Mouse (Mus musculus): Measurements from ENCODE around the gene Olfr364-ps1. TPM values are rescaled to one million over a fixed set of nuclear protein-coding genes. Genes with fewer than 3 reads are reported as not detected.

The Olfr364-ps1 gene
- polyA plus RNA-seq (2015; fragmentation: Nextera tagmentation; extraction: Ambion mirVana) = not detected in 2 replicates

DNA sequence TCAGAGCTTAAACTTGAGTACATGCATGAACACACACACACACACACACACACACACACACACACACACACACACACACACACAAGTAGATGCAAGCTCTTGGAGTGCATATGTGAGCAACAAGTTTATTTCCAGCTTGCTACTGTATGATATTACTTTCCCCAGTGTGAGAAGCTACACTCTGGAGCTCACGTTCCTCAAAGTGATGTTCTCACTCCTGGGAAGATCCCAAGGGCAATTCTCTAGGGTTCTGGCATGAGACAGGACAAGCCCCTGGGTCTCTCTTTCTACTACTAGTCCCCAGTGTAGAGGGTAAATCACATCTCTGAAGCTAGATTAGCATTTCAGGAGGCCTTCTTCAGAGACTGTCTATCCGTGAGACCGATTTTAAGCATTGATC lies at the start of gene Olfr364-ps1:
Gene Olfr364-ps1 (plus strand): TSS at position 301 of the 400 bp plus-strand sequence.
- Histone ChIP-seq H3K9ac (replicated peaks; ENCODE audit: low read length) (no peak within 1 kb of the TSS), H3K4me1 (ENCODE audit: insufficient read depth, low read length) (no peaks in the 10 kb centered on the region), H3K36me3 (ENCODE audit: insufficient read depth, low read length) (no peaks in the 10 kb centered on the region), H3K27me3 (ENCODE audit: insufficient read depth, low read length) (no peaks in the 10 kb centered on the region), H3K9me3 (ENCODE audit: low read length) (no peaks in the 10 kb centered on the region), H3K27ac (ENCODE audit: low read length) (no peak within 1 kb of the TSS), H3K4me2 (replicated peaks; ENCODE audit: low read depth, low read length) (no peak within 1 kb of the TSS), H3K4me3 (ENCODE audit: low read length) (no peak within 1 kb of the TSS)
- ATAC-seq (ENCODE audit: low FRiP score, low TSS enrichment) = no peak
- 77% methylated on average over 3 of the region's 3 CpGs for WGBS

- no peak within 1 kb of the TSS for H3K4me2 ChIP-seq (replicated peaks; ENCODE audit: low read depth, low read length)
- no peak within 1 kb of the TSS for H3K27ac ChIP-seq (ENCODE audit: low read length)
- H3K9ac ChIP-seq (replicated peaks; ENCODE audit: low read length) = no peak within 1 kb of the TSS
- H3K27me3 ChIP-seq (ENCODE audit: insufficient read depth, low read length) = no peaks in the 10 kb centered on the region
- WGBS = 81% methylated on average over 1 of the region's 1 CpGs
- no peak for ATAC-seq (ENCODE audit: low FRiP score, low TSS enrichment)
- no peaks in the 10 kb centered on the region for H3K9me3 ChIP-seq (ENCODE audit: low read length)
- no peaks in the 10 kb centered on the region for H3K36me3 ChIP-seq (ENCODE audit: insufficient read depth, low read length)
- no peaks in the 10 kb centered on the region for H3K4me1 ChIP-seq (ENCODE audit: insufficient read depth, low read length)
- H3K4me3 ChIP-seq (ENCODE audit: low read length) = no peak within 1 kb of the TSS
These were observed 21.3 kb upstream of the Olfr364-ps1 start, which contains the start of gene Olfr362 for GRCm38 (mm10) chr2:37117810-37118209. Gene Olfr362, minus strand, starts transcription at chr2:37117910.

GRCm38 (mm10) chr2:37187898-37188297 lies 48.8 kb downstream of the Olfr364-ps1 start, which contains the start of gene Olfr365:
Gene Olfr365, plus strand, starts transcription at chr2:37188198.
- peaks cover 9% of the 10 kb centered on the region; the same call in 1 of the 2 replicates for H3K9me3 ChIP-seq (ENCODE audit: low read length)
- 70% methylated on average over 3 of the region's 3 CpGs for WGBS
- H3K4me2 ChIP-seq (replicated peaks; ENCODE audit: low read depth, low read length) = no peak within 1 kb of the TSS
- H3K36me3 ChIP-seq (ENCODE audit: insufficient read depth, low read length) = no peaks in the 10 kb centered on the region
- no peak within 1 kb of the TSS for H3K9ac ChIP-seq (replicated peaks; ENCODE audit: low read length)
- no peak within 1 kb of the TSS for H3K27ac ChIP-seq (ENCODE audit: low read length)
- H3K4me3 ChIP-seq (ENCODE audit: low read length) = no peak within 1 kb of the TSS
- H3K27me3 ChIP-seq (ENCODE audit: insufficient read depth, low read length) = no peaks in the 10 kb centered on the region
- no peak for ATAC-seq (ENCODE audit: low FRiP score, low TSS enrichment)
- H3K4me1 ChIP-seq (ENCODE audit: insufficient read depth, low read length) = no peaks in the 10 kb centered on the region

Other genes starting within 250 kb of the Olfr364-ps1 start
- gene Olfr353, start 246.4 kb upstream of the Olfr364-ps1 start, polyA plus RNA-seq (2015; fragmentation: Nextera tagmentation; extraction: Ambion mirVana) = not detected in 2 replicates
- not detected in 2 replicates for gene Olfr354, start 233.6 kb upstream of the Olfr364-ps1 start, polyA plus RNA-seq (2015; fragmentation: Nextera tagmentation; extraction: Ambion mirVana)
- not detected in 2 replicates for gene Olfr355, start 210.4 kb upstream of the Olfr364-ps1 start, polyA plus RNA-seq (2015; fragmentation: Nextera tagmentation; extraction: Ambion mirVana)
- not detected in 2 replicates for gene Olfr356, start 202.2 kb upstream of the Olfr364-ps1 start, polyA plus RNA-seq (2015; fragmentation: Nextera tagmentation; extraction: Ambion mirVana)
- not detected in 2 replicates for gene Olfr357, start 145.5 kb upstream of the Olfr364-ps1 start, polyA plus RNA-seq (2015; fragmentation: Nextera tagmentation; extraction: Ambion mirVana)
- not detected in 2 replicates for gene Olfr358, start 130.0 kb upstream of the Olfr364-ps1 start, polyA plus RNA-seq (2015; fragmentation: Nextera tagmentation; extraction: Ambion mirVana)
- gene Olfr360, start 73.6 kb upstream of the Olfr364-ps1 start, polyA plus RNA-seq (2015; fragmentation: Nextera tagmentation; extraction: Ambion mirVana) = not detected in 2 replicates
- not detected in 2 replicates for gene Olfr361, start 50.0 kb upstream of the Olfr364-ps1 start, polyA plus RNA-seq (2015; fragmentation: Nextera tagmentation; extraction: Ambion mirVana)
- not detected in 2 replicates for gene Olfr362, start 21.4 kb upstream of the Olfr364-ps1 start, polyA plus RNA-seq (2015; fragmentation: Nextera tagmentation; extraction: Ambion mirVana)
- gene Olfr365, start 48.9 kb downstream of the Olfr364-ps1 start, polyA plus RNA-seq (2015; fragmentation: Nextera tagmentation; extraction: Ambion mirVana) = not detected in 2 replicates
- not detected in 2 replicates for gene Olfr366, start 72.3 kb downstream of the Olfr364-ps1 start, polyA plus RNA-seq (2015; fragmentation: Nextera tagmentation; extraction: Ambion mirVana)
- not detected in 2 replicates for gene Olfr368, start 187.2 kb downstream of the Olfr364-ps1 start, polyA plus RNA-seq (2015; fragmentation: Nextera tagmentation; extraction: Ambion mirVana)
- 47.0 and 50.6 TPM in 2 replicates for gene Pdcl, start 220.0 kb downstream of the Olfr364-ps1 start, polyA plus RNA-seq (2015; fragmentation: Nextera tagmentation; extraction: Ambion mirVana)

All from kidney, embryonic 16.5 days (tissue).